Mouse (Mus musculus): ENCODE measurements around the gene Ccndbp1. TPM values are rescaled to one million over a fixed set of nuclear protein-coding genes. Genes with fewer than 3 reads are reported as not detected.
"Not testable (repeated sequence)": the region's sequence is repeated elsewhere in the genome, so short reads cannot be mapped to it uniquely, and the experiment has no call there.

Ccndbp1 gene
- polyA plus RNA-seq, 1 experiment from 2014 or later, result 81.7 TPM

- H3K9ac ChIP-seq (replicated peaks), result no peak overlapping the region
- no peaks in the 10 kb centered on the region for H3K9me3 ChIP-seq (replicated peaks)
Observed at GRCm38 (mm10) chr2:121004018-121004811, 4.0 kb upstream of the Ccndbp1 start.

GRCm38 (mm10) chr2:121006986-121007385, 1.2 kb upstream of the Ccndbp1 start:
- H3K36me3 ChIP-seq, result peaks cover 17% of the 10 kb centered on the region
- no peak for ATAC-seq (ENCODE audit: low FRiP score)
- no peak overlapping the region for H3K27ac ChIP-seq (replicated peaks)
- peaks cover 16% of the 10 kb centered on the region for H3K4me1 ChIP-seq
- H3K4me2 ChIP-seq, result no peak overlapping the region
- WGBS, result 88% methylated on average over 1 of the region's 1 CpGs
- H3K4me3 ChIP-seq (replicated peaks), result no peak overlapping the region
- H3K9me3 ChIP-seq (replicated peaks), result no peaks in the 10 kb centered on the region
- no peak overlapping the region for H3K9ac ChIP-seq (replicated peaks)
- no peaks in the 10 kb centered on the region for H3K27me3 ChIP-seq (replicated peaks)

More at GRCm38 (mm10) chr2:121004018-121004811, 4.0 kb upstream of the Ccndbp1 start:
- WGBS, result 87% methylated on average over 7 of the region's 7 CpGs
- Histone ChIP-seq H3K4me3 (replicated peaks) (no peak overlapping the region), H3K27ac (replicated peaks) (no peak overlapping the region), H3K27me3 (replicated peaks) (no peaks in the 10 kb centered on the region), H3K4me2 (no peak overlapping the region), H3K4me1 (peaks cover 10% of the 10 kb centered on the region), H3K36me3 (peaks cover 18% of the 10 kb centered on the region)
- ATAC-seq (ENCODE audit: low FRiP score), result no peak

- H3K4me3 ChIP-seq (replicated peaks), result peak overlapping the region; percentile 93
- 2% methylated on average over 12 of the region's 12 CpGs for WGBS
- H3K4me1 ChIP-seq, result peaks cover 16% of the 10 kb centered on the region
- H3K9ac ChIP-seq (replicated peaks), result peak overlapping the region; percentile 75
- peaks cover 30% of the 10 kb centered on the region for H3K36me3 ChIP-seq
- H3K4me2 ChIP-seq, result peak overlapping the region; percentile 88
- no peaks in the 10 kb centered on the region for H3K9me3 ChIP-seq (replicated peaks)
- ATAC-seq (ENCODE audit: low FRiP score), result no peak; the same call in 1 of the 2 replicates
- H3K27me3 ChIP-seq (replicated peaks), result no peaks in the 10 kb centered on the region
- H3K27ac ChIP-seq (replicated peaks), result peak overlapping the region; percentile 74
Observed at GRCm38 (mm10) chr2:121008664-121009007, 433 bp downstream of the Ccndbp1 start.

GRCm38 (mm10) chr2:121009071-121009677, 971 bp downstream of the Ccndbp1 start:
- ATAC-seq (ENCODE audit: low FRiP score), result no peak
- H3K36me3 ChIP-seq, result peaks cover 33% of the 10 kb centered on the region
- no peaks in the 10 kb centered on the region for H3K9me3 ChIP-seq (replicated peaks)
- H3K4me2 ChIP-seq, result peak overlapping the region; percentile 88
- peak overlapping the region; percentile 75 for H3K9ac ChIP-seq (replicated peaks)
- H3K27me3 ChIP-seq (replicated peaks), result no peaks in the 10 kb centered on the region
- H3K27ac ChIP-seq (replicated peaks), result no peak overlapping the region; the same call in 1 of the 2 replicates
- H3K4me3 ChIP-seq (replicated peaks), result peak overlapping the region; percentile 93
- WGBS, result 34% methylated on average over 5 of the region's 5 CpGs
- peaks cover 16% of the 10 kb centered on the region for H3K4me1 ChIP-seq

- Histone ChIP-seq H3K27ac (replicated peaks) (no peak overlapping the region), H3K36me3 (peaks cover 54% of the 10 kb centered on the region), H3K9me3 (replicated peaks) (no peaks in the 10 kb centered on the region), H3K9ac (replicated peaks) (no peak overlapping the region), H3K4me2 (no peak overlapping the region), H3K27me3 (replicated peaks) (no peaks in the 10 kb centered on the region), H3K4me1 (peaks cover 15% of the 10 kb centered on the region), H3K4me3 (replicated peaks) (no peak overlapping the region)
- ATAC-seq (ENCODE audit: low FRiP score), result no peak
- WGBS, result 91% methylated on average over 9 of the region's 9 CpGs
Observed at GRCm38 (mm10) chr2:121012676-121013075, 4.5 kb downstream of the Ccndbp1 start.

GRCm38 (mm10) chr2:121015507-121015906, 7.3 kb downstream of the Ccndbp1 start:
- ATAC-seq (ENCODE audit: low FRiP score), result no peak
- Histone ChIP-seq H3K9me3 (replicated peaks) (no peaks in the 10 kb centered on the region), H3K27me3 (replicated peaks) (no peaks in the 10 kb centered on the region), H3K27ac (replicated peaks) (no peak overlapping the region), H3K9ac (replicated peaks) (no peak overlapping the region), H3K36me3 (peaks cover 58% of the 10 kb centered on the region), H3K4me2 (no peak overlapping the region), H3K4me3 (replicated peaks) (no peak overlapping the region), H3K4me1 (no peaks in the 10 kb centered on the region)
- 87% methylated on average over 2 of the region's 2 CpGs for WGBS

- Histone ChIP-seq H3K4me3 (replicated peaks) (no peak overlapping the region), H3K4me1 (no peaks in the 10 kb centered on the region), H3K27me3 (replicated peaks) (no peaks in the 10 kb centered on the region), H3K27ac (replicated peaks) (no peak overlapping the region), H3K9ac (replicated peaks) (no peak overlapping the region), H3K4me2 (no peak overlapping the region), H3K9me3 (replicated peaks) (no peaks in the 10 kb centered on the region), H3K36me3 (peaks cover 54% of the 10 kb centered on the region)
- ATAC-seq (ENCODE audit: low FRiP score), result no peak
- 87% methylated on average over 9 of the region's 9 CpGs for WGBS
Observed at GRCm38 (mm10) chr2:121016226-121016625, 8.0 kb downstream of the Ccndbp1 start.

GRCm38 (mm10) chr2:121017151-121017550, 8.9 kb downstream of the Ccndbp1 start:
- Histone ChIP-seq H3K27ac (replicated peaks) (no peak overlapping the region), H3K4me2 (no peak overlapping the region), H3K9ac (replicated peaks) (no peak overlapping the region), H3K36me3 (peaks cover 45% of the 10 kb centered on the region), H3K4me1 (no peaks in the 10 kb centered on the region), H3K4me3 (replicated peaks) (no peak overlapping the region), H3K9me3 (replicated peaks) (no peaks in the 10 kb centered on the region), H3K27me3 (replicated peaks) (no peaks in the 10 kb centered on the region)
- WGBS, result 98% methylated on average over 1 of the region's 1 CpGs
- ATAC-seq (ENCODE audit: low FRiP score), result no peak

GRCm38 (mm10) chr2:121022918-121023317, 14.7 kb downstream of the Ccndbp1 start:
- ATAC-seq (ENCODE audit: low FRiP score), result no peak

GRCm38 (mm10) chr2:121036733-121037341, 28.6 kb downstream of the Ccndbp1 start, which contains the start of gene Epb42:
Epb42 (minus strand) TSS chr2:121037072.
- WGBS, result 80% methylated on average over 5 of the region's 5 CpGs
- Histone ChIP-seq H3K36me3 (no peaks in the 10 kb centered on the region), H3K4me2 (no peak within 1 kb of the TSS), H3K9me3 (replicated peaks) (no peaks in the 10 kb centered on the region), H3K27ac (replicated peaks) (no peak within 1 kb of the TSS), H3K27me3 (replicated peaks) (no peaks in the 10 kb centered on the region), H3K9ac (replicated peaks) (no peak within 1 kb of the TSS), H3K4me1 (no peaks in the 10 kb centered on the region), H3K4me3 (replicated peaks) (no peak within 1 kb of the TSS)
- ATAC-seq (ENCODE audit: low FRiP score), result no peak

More at GRCm38 (mm10) chr2:121022918-121023317, 14.7 kb downstream of the Ccndbp1 start:
- H3K27ac ChIP-seq (replicated peaks), result no peak overlapping the region
- no peaks in the 10 kb centered on the region for H3K27me3 ChIP-seq (replicated peaks)
- no peak overlapping the region for H3K4me2 ChIP-seq
- no peak overlapping the region for H3K9ac ChIP-seq (replicated peaks)
- peaks cover 1% of the 10 kb centered on the region for H3K36me3 ChIP-seq
- H3K4me3 ChIP-seq (replicated peaks), result no peak overlapping the region
- no peaks in the 10 kb centered on the region for H3K4me1 ChIP-seq
- H3K9me3 ChIP-seq (replicated peaks), result no peaks in the 10 kb centered on the region
- 67% methylated on average over 5 of the region's 5 CpGs for WGBS

- H3K4me1 ChIP-seq; H3K9ac ChIP-seq (replicated peaks); H3K27me3 ChIP-seq (replicated peaks); ATAC-seq (ENCODE audit: low FRiP score); H3K4me2 ChIP-seq; H3K4me3 ChIP-seq (replicated peaks); H3K36me3 ChIP-seq; H3K27ac ChIP-seq (replicated peaks); H3K9me3 ChIP-seq (replicated peaks): not testable (repeated sequence)
- 100% methylated on average over 1 of the region's 1 CpGs for whole genome bisulfite sequencing
Observed at GRCm38 (mm10) chr2:121038851-121039250, 30.6 kb downstream of the Ccndbp1 start.

- Histone ChIP-seq H3K36me3 (no peaks in the 10 kb centered on the region), H3K4me1 (no peaks in the 10 kb centered on the region), H3K4me3 (replicated peaks) (no peak overlapping the region), H3K9me3 (replicated peaks) (no peaks in the 10 kb centered on the region), H3K27me3 (replicated peaks) (no peaks in the 10 kb centered on the region), H3K27ac (replicated peaks) (no peak overlapping the region), H3K4me2 (no peak overlapping the region), H3K9ac (replicated peaks) (no peak overlapping the region)
- ATAC-seq (ENCODE audit: low FRiP score), result no peak
- 89% methylated on average over 1 of the region's 1 CpGs for WGBS
Observed at GRCm38 (mm10) chr2:121039382-121039781, 31.2 kb downstream of the Ccndbp1 start.
